Mouse (Mus musculus) urinary bladder, postnatal 10 days (tissue): ENCODE measurements around the gene Dusp10.

ENCODE experiments used
- DNase-seq: peaks from one replicate; pipeline ENCODE4 v3.0.0; 2022; ENCODE audit warnings: low spot score

The Dusp10 gene

DNA sequence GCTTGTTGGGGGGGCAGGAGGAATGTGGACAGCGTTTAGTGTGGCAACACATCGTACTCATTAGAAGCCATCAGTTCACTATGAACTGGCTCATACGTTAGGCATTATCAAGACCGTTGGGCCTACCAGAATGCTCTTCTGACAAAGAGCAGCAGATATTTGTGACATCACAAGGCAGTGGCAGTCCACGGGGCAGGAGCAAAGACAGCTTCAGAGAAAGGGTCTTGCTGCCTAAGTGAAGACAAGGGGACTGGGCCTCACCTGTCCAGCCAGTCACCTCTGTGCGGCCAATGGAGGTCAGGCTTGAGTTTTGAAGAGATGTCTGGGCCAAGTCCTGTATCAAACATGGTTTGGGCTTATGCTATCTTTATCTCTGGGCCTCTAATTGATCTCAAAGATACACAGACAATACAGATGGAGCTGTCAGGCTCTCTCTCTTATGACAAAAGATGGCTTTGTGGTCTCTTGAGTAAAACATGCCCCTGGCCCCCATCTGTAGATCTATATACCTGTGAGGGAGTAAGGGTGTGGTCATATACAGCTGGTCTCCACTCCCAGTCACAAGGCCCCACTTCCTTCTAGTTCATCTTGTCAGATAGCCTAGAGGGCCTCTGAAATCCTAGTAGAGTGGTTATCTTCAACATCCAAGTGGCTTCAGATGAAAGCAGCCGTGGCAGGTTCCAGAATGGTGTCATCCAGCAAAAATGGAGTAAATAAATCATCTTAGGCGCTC lies 17.1 kb downstream of the Dusp10 start:
- no peak for DNase-seq

GRCm38 (mm10) chr1:184032682-184033389 lies 19.7 kb downstream of the Dusp10 start:
- no peak for DNase-seq

GRCm38 (mm10) chr1:184033390-184034010 lies 20.4 kb downstream of the Dusp10 start:
- peak; percentile 43 for DNase-seq

DNA sequence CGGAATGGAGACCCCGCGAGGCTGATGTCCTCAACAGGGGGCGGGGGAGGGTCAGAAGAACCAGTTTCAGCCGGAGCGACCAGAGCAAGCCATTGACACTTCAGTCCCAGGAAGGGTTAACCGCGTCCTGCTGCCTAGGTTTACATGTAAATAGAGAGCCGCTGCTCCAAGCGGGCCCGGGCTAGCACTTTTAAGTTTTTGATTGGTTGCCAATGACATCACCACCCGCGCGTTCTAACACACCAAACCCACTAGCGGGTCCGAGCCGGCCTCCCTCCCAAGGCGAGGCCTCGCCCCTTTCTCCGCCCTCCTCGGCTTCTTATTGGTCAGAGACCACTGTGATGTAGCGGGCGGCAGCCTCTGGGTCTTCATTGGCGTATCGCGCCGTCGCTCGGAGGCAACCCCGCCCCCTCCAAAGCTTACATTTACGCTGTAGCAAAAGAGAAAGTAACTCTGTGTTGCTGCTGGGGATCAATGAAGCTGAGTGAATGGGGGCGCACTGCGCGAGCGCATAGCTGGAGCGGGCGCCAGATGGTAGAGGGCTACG lies 21.0 kb downstream of the Dusp10 start, which contains the start of gene 1700056E22Rik:
Gene 1700056E22Rik, minus strand, starts transcription at position 291 of the 547 bp plus-strand sequence.
- peak; percentile 94 for DNase-seq

DNA sequence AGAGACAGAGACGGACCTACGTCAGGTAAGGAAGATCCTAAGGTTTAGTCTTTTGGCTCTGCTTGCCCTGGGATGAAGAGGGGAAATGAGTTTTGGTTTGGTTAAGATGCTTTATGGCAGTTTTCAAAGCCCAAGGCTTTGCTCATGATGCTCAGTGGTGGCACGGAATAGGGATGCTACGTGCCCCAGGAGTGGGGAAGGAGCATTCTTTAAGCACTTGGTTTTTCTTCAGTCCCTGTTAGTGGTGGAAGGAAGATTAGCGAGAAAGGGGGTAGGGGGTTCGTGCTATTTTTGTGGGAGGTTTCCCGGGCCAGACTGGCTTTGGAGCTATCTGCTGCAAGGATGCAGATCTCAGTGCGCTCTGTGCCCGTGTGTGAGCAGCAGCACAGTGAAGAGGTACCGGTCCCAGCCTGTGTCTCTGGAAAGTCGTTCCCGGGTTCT lies 21.7 kb downstream of the Dusp10 start:
- no peak for DNase-seq

DNA sequence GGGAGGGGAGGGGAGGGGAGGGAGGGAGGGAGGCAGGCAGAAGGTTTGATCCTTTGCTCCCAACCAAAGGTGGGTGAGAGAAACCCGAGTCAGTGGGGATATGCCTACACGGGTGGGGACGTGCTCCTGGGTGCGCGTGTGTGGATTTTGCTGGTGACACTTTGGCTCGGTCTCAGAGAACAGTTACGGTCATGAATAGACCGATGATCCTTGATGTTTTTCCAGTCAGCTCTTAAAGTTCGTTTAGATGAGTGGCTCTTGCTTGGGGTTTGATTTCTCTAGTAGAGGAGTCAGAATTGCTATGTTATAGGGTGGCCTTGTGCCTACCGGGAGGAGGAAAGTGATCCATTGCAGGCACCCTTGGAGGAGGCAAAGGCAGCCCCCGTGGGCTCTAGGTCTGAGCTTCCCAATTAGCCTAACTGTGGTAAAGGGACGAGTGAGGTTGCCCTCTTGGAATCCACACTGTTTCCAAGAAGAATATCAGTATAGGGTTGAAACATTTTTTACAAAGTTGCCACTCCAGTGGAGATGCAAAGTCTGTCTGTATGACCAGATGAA lies 22.3 kb downstream of the Dusp10 start:
- no peak for DNase-seq

DNA sequence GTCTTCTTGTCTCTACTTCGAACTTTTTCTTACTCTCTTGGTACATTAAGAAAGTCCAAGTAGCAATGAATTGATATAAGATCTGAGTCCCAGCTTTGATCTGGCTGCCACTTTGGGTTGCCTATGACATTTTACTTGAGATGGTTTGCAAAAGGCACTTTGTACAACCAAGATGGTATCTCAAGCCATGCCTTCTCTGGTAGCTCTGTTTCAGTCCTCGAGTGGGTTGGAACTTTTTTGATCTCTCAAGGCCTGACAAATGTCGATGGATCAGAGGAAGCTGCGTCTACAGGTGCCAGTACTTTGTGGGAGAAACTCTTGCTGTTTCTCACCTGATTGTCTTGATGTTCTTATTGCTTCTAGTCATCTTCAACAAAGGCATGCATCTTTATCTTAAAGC lies 24.7 kb downstream of the Dusp10 start:
- DNase-seq = no peak

GRCm38 (mm10) chr1:184039301-184039700 lies 26.2 kb downstream of the Dusp10 start:
- DNase-seq = no peak

DNA sequence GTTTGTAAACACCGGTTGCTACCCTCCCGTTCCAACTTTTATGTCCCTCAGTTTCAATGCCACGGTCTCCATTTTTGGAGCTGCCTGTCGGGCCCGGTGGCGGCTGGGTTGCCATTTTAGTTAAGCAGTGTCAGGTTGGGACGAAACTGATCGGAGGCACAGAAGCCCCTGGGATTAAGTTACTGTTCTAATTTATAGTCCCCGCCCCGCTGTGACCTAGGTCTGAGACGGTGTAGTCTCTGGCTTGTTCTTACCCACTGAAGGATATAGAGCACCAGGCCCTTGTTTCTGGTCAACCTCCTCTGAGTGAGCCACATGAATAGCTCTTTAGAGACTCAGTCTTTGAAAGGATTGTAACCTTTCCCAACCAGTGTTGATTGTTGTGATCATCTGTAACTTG lies 27.1 kb downstream of the Dusp10 start:
- DNase-seq = no peak

DNA sequence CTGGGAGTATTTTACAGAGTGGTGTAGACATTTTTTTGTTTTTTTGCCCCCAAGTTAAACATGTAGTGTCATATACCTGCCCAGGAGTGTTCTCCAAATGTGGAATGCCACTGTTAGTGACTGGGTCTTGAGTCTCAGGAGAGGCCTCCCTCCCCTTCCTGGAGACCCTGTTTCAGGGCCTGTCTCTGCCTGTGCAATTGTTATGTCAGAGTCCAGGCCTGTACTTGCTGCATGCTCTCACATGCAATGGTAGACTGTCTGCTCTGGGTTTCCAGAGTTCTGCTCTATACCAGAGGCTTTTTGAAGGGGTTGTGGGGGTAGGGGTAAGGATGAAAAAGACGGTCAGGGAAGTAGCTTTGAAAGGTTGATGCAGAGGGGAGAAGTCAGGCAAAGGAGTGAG lies 27.8 kb downstream of the Dusp10 start:
- no peak for DNase-seq

GRCm38 (mm10) chr1:184041778-184042573 lies 28.9 kb downstream of the Dusp10 start:
- DNase-seq = no peak

DNA sequence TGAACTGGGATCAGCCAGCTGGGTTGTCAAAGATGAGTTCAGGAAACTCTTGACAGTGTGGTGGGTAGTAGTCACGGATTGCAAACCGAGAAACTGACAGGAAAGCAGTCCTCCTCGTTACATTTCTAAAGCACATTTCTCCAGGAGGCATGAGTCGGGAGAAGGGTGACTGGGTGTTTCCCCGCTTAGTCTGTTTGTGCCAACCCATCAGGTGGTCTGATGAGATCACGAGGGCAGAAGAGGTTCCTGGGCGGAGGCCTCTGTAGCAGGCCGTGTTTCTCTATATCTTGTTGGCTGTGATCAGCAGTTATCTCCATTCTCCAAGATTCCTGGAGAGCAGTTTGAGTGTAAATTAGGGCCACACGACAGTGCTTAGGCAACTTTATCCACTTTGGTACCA lies 29.6 kb downstream of the Dusp10 start:
- no peak for DNase-seq

DNA sequence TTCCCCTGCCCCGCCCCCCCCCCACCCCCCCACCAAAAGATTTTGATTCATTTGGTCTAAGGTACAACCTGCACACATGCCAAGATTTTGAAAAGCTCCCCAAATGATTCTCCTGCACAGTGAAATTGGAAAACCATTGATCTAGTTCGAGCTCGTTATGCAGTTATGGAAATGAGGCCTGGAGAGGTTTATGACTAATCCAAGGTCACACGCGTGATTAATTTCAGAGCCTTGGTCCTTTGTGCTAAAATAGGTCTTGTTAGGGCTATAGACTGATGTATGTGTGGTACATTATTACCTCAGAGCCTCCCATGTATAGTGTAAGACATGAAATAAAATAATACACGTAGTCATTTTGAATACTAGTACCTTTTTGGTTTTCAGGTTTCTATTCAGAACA lies 30.3 kb downstream of the Dusp10 start:
- DNase-seq = no peak

DNA sequence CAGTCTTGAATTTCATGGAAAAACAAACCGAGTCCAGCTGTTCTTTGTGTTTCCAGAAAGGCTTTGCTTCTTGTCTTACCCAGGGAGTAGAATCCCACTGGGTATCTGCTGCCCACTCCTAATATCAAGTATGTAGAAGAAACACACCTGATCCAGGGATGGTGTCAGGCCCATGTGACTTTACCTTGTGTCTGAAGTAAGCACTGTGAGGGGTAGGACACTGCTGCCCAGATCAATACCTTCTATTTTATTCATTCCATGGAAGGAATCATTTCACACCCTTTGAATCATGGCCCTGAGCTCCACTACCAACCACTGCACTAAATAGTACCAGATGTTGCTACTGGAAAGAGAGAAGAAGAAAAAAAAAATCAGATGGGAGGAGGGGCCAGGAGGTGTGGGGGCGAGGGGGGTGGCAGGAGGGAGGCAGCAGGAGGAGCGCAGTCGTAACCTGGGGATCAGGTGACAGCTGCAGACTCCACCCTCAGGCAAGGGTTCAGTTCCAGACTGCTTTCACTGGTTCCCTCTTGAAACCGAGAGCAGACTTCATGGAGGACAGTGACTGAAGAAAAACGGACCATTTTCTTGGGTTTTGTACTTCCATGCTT lies 33.1 kb downstream of the Dusp10 start:
- no peak for DNase-seq

GRCm38 (mm10) chr1:184047818-184048217 lies 34.7 kb downstream of the Dusp10 start:
- no peak for DNase-seq

- no peak for DNase-seq
Observed at GRCm38 (mm10) chr1:184048675-184049418, 35.7 kb downstream of the Dusp10 start.

- DNase-seq = no peak
Observed at GRCm38 (mm10) chr1:184051286-184051685, 38.2 kb downstream of the Dusp10 start.

GRCm38 (mm10) chr1:184051824-184052223 lies 38.7 kb downstream of the Dusp10 start:
- DNase-seq = no peak

- no peak for DNase-seq
Observed at GRCm38 (mm10) chr1:184052331-184052730, 39.2 kb downstream of the Dusp10 start.

DNA sequence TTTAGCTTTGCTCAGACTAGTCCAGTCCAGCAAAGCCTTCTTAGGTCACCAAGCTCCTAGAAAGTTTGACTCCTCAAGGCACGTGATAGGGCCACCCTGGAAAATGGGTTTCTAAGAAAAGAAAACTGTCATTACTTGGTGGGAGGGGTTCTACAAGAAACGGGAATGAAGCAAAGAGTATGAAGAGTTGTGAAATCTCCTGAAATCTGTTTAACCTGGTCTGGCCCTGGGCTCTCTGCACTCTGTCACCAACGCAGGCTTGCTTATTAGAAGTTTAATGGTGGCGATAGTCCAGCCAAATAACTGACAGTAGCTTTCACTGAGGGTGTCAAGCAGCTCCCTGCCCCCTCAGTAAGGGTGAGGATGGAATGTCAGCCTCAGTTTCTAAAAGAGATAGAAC lies 40.0 kb downstream of the Dusp10 start:
- no peak for DNase-seq
